Mouse (Mus musculus) cerebellum, adult 2 months (tissue): ENCODE measurements around the gene Notch1.

ENCODE experiments used
- CTCF ChIP-seq: fragments of 200-500 bp; IDR thresholded peaks from 2 replicates; pipeline ENCODE4 v1.5.1; 2011; ENCODE audit warnings: low read depth, mild to moderate bottlenecking, control low read depth, low read length, moderate library complexity, borderline replicate concordance; ENCODE audit not compliant: insufficient read depth
- POLR2A ChIP-seq: fragments of 200-500 bp; IDR thresholded peaks from 2 replicates; pipeline ENCODE4 v1.6.1; 2011; ENCODE audit warnings: low read length, control low read depth, borderline replicate concordance; ENCODE audit not compliant: insufficient read depth

DNA sequence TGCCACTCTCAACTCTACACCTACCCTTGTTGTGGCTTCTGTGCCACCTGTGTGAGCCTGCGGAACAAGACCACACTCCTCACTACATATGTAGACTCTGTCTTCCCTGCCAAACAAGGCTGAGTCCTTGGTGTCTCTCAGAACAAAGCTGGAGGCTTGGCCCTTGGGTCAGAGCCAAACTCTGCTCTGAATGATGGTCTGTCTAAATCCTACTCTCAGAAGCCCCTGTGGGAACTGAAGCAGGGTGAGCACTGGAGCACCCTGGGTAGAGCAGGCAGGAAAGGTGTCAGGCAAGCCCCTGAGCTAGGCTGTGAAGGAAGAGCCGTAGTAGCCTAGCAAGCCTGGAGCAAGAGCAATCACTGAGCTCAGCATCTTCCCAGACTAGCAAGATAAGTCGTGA lies 33.7 kb upstream of the Notch1 start:
- TF ChIP-seq CTCF (no peak), POLR2A (no peak)
